Mouse (Mus musculus): ENCODE data around the gene Dhps.
"Not testable (repeated sequence)": the region's sequence is repeated elsewhere in the genome, so short reads cannot be mapped to it uniquely, and the experiment has no call there.

The Dhps gene

DNA sequence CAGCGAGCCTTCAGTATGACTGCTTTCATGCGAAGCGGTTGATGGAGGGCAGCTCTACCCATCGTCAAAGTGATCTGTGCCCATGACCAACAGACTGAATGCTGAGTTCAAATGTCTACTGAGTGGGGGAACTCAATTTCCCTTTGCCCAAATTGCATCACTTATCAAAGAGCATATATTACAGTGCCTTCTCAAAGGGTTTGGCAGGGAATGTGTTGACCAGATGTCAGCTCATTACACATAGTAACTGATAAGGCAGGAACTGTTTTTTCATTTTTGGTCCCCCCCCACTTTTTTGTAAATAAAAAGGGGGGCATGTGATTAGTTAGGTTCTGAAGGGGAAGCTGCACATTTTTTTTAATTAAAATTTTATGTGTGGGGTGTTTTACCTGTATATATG lies 9.0 kb upstream of the Dhps start:
- DNase-seq = no peak

DNA sequence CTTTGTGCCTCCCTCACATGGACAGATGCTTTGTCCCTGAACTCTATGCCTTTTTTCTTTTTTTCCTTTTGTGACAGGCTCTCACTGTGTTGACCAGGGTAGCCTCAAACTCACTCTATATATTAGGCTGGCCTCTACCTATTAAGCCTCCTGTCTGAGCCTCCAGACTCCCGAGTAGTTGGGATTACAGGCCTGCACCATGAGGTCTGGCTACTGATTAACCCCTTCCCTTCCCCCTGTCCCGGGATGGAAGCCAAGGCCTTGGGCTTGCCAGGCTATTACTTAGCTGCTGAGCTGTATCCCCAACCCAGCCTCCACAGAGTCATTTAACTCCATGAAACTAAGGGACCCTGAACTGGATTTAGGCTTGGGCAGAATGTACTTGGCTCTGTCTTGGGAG lies 6.3 kb upstream of the Dhps start:
- DNase-seq = no peak

DNA sequence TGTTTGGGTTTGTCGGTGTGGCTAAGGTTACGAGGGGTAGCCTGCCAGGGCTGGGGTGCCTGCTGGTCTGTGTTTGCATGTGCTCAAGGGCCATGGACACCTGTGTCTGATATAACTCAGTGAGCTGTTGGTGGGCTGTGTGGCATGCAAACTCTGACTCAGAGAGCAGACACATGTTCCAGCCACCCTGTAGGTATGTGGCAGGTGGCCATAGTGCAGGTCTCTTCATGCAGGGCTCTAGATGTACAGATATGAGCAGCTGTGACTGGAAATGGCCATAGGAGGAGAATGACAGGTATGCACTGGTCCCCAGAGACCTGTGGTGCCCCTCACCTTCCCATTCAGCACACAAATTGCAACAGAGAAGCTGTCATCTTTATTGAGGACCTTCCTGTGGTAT lies 4.4 kb upstream of the Dhps start:
- no peak for DNase-seq

DNA sequence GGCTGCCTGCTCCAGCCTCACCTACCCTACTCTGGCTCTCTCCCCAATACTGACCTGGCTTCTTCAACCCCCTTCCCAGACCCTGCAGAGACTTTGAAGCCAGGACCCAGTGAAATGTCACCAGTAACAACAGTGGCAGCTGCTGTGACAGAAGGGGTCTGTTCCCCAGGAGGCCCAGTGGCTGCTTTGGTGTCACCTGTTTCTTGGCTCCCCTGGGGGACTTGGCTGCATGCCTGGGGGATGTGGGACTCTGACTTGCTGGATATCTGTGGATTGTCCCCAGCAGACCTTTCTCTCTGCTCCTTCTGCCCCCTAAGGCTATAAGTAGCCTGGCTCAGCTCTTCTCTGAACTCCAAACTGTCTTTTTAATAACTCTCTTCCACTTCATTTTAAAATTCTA lies 3.6 kb upstream of the Dhps start, which contains the start of gene Gm5741:
Gm5741 (minus strand) TSS at position 1 of the 400 bp plus-strand sequence.
- no peak for DNase-seq

DNA sequence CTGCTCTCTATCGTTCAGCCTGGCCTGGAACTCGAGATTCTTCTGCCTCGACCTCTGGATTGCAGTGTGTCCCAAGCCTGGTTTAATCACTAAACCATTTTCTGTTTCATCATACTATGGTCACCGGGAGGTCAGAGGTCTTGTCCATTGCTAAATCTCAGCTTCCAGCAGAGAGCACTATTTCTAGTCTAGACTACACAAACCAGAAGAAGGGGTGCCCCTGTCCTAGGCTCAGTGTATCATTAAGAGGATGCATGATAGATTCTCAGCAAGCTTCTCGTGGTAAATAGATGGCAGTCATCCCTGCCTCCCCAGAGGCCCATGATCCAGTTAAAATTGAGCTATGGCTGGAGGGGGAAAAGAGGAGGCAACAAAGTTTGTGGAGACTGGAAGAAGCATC lies 516 bp upstream of the Dhps start:
- no peak for DNase-seq

DNA sequence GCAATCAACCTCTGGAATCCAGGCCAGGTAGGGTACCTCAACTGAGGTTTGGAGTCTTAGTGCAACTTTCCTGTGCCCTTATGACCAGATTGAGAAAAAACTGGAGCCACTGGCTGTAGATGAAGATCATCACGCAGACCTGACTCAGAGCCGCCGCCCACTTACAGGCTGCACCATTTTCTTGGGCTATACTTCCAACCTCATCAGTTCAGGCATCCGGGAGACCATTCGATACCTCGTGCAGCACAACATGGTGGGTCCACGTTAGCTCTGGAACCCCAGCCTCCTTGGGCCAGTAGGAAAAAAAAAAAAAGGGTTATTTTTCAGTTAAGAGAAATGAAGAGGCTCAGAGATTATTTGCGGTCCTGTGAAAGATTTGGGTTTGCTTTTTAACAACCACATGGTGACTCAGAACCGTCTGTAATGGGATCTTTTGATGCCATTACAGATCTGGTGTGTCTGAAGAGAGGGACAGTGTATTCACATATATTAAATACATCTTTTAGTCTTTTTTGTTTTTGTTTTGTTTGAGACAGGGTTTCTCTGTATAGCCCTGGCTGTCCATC lies 890 bp downstream of the Dhps start:
- no peak for DNase-seq

DNA sequence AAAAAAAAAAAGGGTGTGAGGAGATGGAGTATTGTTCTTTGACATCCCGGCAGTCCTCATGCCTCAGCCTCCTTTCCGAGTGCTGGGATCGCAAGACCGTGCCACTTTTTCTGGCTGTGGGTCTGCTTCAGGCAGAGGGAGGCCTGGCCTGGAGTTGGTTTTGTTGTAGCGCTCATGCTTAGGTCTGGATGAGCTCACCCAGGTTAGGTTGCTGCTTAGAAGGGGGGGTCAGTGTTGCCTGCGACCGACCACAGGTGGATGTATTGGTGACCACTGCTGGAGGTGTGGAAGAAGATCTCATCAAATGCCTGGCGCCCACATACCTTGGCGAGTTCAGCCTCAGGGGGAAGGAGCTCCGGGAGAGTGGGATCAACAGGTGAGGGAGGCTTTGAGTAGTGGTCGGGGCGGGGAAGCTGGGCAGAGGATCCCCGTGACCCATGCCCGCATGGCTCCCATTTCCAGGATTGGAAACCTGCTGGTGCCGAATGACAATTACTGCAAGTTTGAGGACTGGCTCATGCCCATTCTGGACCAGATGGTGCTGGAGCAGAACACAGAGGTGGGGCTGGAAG lies 1.6 kb downstream of the Dhps start:
- peak; percentile 49 for DNase-seq

DNA sequence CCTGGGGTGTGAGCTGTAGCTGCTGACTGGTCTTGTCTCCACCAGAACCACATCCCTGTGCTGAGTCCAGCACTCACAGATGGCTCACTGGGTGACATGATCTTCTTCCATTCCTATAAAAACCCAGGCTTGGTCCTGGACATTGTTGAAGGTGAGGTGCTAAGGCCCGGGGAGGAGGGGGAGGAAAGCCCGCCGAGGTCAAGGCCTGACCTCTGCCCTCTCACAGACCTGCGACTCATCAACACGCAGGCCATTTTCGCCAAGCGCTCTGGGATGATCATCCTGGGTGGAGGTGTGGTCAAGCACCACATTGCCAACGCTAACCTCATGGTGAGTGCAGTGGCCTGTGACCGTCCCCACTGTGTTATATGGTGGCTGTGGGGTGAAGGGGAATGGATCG lies 2.6 kb downstream of the Dhps start:
- peak; percentile 40 for DNase-seq

DNA sequence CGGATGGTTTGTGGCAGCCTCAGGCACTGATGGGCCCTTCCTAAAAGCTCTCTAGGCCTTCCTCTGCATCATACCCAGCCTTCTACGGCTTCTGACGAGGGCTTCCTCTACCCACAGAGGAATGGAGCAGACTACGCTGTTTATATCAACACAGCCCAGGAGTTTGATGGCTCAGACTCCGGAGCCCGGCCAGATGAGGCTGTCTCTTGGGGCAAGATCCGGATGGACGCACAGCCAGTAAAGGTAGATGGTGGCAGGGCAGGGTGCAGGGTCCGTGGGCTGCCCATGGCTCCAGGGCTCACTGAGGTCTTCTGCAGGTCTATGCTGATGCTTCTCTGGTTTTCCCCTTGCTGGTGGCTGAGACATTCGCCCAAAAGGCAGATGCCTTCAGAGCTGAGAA lies 3.1 kb downstream of the Dhps start:
- peak; percentile 23 for DNase-seq

DNA sequence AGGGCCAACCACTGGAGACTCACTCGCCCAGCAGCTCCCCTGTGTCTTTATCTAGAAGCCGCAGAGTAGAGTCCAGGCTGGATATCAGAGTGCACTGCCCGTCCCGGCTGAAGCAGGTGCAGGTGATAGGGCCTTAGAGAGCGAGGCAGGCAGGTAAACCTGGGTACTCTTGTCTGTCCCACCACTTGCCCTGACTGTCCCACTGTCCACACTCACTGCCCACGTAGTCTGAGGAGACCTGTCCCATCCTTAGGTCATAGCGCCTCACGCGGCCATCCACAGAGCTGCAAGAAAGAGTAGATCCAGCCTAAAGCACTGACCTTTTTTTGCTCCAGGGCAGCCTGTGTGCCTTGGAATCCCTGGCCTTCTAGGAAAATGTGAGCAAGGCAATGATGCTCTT lies 4.4 kb downstream of the Dhps start:
- DNase-seq = peak; percentile 58

DNA sequence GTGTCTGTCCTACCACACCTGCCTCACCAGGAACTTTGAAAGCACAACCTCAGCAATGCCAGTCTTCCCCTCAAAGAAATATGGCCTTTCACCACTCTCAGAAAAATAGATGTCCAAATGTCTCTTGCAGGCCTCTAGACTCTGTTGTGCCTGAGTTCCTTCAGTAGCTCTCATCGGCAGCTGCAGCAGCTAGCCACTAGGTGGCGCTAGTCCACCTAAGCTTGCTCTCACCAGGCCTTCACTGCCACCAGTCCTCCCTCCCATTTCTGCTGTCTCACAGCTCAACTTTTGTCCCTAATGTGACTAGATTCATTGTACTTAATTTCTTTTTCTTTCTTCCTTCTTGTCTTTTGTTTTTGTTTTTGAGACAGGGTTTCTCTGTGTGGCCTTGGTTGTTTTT lies 5.4 kb downstream of the Dhps start:
- peak; percentile 83 for DNase-seq

DNA sequence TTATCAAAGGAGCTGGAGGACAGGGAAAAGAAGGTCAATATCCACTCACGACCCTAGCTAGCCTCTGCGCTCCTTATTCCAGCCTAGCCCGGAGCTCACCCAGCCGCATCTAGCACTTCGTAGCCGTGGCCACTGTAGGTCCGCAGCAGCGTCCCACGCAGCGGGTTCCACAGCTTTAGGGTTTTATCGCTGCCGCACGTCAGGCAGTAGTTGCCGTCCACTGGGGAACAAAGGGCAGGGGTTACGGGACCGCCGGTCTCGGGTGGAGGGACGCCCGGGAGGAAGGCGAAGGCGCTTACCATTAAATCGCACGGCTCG lies 8.6 kb downstream of the Dhps start:
- no peak for DNase-seq

DNA sequence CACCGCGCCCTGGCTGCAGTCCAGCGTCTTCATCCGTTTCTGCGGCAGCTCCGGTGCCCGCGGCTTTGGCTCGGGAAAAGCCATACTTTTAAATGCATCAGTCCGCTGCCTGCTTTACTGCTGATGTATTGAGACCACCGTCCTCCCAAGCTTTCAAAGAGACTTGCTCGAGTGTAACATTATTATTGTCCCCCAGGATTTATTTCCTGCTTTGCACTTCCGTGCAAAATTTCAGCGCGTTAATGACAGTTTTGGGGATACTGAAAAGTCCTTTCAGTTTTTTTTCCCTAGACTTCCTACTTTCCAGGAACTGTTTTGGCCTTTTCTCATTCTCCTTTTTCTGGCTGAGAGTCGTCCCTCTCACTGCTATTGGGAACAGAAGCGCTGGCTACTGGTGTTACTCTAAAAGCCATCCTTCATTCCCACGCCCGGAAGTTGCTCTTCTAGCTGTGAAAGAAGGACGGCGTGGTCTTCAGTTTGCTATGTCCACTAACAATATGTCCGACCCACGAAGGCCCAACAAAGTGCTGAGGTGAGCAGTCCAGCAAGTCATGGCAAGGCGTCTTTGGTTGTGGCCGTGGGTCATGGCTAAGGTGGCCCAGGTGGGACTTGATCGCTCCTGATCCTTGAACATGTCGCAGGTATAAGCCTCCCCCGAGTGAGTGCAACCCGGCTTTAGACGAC lies 9.1 kb downstream of the Dhps start, which contains the start of gene Wdr83os:
Wdr83os (plus strand) TSS at position 209 of the 684 bp plus-strand sequence.
- peak; percentile 74 for DNase-seq

DNA sequence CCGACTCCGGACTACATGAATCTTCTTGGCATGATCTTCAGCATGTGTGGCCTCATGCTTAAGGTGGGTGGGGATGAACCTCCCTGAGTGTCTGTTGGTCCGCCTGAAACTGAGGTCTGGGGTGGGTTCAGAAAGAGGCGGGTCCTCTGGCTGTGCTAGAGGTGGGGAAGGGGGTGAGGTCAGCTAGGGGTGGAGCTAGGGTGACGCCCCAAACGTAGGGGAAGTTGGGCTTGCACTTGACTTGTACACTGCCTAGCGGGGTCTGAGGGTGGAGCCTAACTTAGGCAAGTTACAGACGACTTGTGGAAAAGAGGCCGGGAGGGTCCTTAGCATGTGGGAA lies 9.6 kb downstream of the Dhps start, which contains the start of gene Wdr83:
Wdr83 (minus strand) TSS at position 91 of the 340 bp plus-strand sequence.
- DNase-seq = no peak

DNA sequence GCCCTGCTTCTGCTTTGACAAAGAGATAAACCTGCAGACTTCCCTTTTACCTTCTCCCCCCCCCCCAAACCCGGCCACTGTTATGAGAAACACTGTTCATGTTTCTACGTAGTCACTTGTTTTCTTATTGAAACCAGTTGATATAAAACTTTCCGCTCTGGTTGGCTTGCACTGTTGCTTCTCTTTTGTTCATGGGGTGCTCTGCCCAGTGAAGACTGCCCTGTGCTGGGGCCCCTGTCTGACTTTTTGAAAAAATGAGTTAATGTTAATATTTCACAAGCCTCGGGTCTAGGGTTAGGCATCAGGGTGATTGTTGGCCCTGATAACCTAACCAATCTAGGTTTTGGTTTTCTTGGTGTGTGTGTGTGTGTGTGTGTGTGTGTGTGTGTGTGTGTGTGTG lies 10.6 kb downstream of the Dhps start:
- not testable (repeated sequence) for DNase-seq

DNA sequence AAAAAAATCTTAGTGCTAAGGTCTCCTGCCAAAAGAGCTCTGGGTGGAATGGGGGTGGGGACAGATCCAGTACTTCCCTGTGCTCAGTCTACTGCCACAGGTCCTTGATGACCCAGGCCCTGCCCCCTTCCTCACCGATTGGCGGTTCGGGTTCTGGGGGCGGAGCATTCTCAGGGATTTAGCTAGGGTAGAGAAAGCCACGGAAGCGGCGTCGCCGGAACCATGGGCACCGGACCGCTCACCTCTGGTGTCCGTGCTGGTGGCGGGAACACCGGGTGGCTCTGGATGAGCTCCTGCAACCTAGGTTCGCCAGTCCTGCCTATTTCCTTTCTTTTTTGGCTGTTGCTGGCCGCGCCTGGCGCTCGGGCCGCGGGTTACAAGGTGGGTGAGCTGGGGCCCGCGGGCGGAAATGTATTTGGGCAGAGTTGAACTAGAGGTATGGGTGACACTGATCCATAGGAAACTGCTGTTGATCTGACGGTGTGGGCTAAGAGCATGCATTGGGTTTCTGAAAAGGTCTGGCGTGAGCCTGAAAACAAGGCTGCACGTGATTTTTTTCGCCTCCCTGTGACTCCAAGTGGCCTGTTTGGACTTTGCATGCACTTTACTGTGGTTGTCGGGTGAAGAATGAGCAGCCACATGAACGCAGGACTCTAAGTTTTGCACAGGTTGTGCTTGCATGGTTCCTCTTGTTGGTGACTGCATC lies 11.7 kb downstream of the Dhps start, which contains the start of gene Man2b1:
Man2b1 (plus strand) TSS at position 163 of the 706 bp plus-strand sequence.
- DNase-seq = peak; percentile 88

DNA sequence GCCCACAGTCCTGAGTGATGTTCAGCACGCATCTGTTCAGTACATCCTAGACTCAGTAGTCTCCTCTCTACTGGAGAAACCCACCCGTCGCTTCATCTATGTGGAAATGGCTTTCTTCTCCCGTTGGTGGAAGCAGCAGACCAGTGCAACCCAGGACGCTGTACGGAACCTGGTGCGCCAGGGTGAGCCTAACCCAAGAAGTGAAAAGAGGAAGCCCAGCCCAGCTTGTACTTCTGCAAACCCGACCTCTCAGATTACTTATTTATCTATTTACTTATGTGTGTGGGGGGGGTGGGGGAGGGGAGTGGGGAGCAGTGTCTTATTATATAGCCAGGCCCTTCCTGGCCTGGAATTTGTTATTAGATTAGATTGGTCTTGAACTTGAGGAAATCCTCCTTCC lies 13.1 kb downstream of the Dhps start:
- no peak for DNase-seq

DNA sequence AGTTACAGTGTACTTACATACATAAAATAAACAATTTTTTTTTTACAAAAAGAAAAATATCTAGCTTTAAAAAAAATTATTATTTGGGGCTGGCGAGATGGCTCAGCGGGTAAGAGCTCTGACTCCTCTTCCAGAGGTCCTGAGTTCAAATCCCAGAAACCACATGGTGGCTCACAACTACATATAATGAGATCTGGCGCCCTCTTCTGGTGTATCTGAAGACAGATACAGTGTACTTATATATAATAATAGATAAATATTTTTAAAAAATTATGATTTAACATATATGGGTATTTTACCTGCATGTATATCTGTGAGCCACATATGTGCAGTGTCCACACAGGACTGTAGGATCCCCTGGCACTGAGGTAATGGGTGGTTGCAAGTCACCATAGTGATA lies 14.7 kb downstream of the Dhps start:
- DNase-seq = no peak

DNA sequence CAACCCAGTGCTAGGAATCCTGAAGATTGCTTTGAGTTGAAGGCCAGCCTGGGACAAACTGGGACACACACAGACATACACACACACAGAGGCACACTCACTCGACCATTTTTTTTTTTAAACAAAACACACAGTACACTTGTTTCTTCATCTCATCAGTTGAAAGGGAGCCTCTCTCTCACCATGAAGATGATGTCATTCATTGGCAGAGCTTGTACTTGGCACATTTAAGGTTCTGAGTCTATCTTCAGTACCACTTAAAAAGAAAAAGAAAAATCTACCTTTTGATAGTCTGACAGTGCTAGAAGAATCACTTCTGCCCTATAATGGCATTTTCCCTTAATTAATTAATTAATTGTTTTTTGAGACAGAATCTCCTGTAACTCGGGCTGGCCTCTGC lies 17.2 kb downstream of the Dhps start:
- no peak for DNase-seq

DNA sequence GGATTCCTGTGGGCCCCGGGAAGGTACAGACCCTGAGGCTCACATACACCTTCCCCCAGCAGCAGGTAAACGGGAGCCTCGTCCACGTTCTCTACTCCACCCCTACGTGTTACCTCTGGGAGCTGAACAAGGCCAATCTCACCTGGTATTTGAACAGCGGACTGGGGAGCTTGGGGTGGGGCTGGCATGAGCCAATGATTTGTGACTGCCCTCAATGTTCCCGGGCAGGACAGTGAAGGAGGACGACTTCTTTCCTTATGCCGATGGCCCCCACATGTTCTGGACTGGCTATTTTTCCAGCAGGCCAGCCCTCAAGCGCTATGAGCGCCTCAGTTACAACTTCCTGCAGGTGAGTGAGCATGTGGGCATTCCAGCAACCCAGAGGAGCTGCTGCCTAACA lies 19.3 kb downstream of the Dhps start:
- DNase-seq = no peak

DNA sequence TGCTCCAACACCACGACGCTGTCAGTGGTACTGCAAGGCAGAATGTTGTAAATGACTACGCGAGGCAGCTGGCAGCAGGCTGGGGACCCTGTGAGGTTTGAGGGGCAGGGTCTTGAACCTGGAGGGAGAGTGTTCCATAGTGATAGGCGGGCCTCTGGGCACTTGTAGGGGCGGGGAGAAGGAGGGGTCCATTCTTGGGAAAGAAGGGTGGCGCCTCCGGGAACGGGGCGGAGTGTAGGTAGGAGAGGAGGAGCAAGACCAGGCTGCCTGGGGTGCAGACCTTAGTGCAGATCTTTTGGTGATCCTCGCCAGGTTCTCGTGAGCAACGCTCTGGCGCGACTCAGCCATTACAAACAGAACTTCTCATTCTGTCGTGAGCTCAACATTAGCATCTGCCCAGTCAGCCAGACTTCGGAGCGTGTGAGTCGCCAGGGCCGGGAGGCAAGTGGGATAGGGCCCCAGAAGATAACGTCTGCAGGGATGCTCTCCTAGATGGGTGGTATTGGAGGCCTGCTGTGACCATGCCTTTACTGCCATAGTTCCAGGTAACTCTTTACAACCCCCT lies 20.1 kb downstream of the Dhps start:
- no peak for DNase-seq

DNA sequence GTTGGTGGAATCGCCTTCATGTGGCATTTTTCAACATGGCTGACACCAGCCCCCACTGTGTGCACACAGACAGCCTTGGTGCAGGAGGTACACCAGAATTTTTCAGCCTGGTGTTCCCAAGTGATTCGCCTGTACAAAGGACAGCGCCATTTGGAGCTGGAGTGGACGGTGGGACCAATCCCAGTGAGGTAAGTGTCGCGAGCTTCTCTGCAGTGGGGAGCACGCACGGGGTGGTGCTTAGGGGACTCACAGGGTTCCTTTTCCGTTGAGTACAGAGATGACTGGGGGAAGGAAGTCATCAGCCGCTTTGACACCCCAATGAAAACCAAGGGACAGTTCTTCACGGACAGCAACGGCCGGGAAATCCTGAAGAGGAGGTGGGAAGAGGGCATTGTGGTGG lies 23.5 kb downstream of the Dhps start:
- DNase-seq = no peak

DNA sequence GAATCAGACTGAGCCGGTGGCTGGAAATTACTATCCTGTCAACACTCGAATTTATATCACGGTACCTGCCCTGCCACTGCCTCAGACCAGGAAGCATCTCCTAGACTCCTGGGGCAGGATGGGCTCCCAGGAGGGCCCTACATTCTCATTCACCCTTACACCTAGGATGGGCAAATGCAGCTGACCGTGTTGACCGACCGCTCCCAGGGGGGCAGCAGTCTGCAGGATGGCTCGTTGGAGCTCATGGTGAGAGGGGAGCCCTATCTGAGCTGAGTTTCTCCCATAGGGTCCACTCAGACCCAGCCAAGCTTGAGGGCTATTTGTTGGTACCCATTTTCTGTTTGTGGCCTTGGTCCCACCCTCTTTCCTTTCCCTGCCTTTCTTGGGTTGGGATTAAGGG lies 24.0 kb downstream of the Dhps start:
- no peak for DNase-seq

DNA sequence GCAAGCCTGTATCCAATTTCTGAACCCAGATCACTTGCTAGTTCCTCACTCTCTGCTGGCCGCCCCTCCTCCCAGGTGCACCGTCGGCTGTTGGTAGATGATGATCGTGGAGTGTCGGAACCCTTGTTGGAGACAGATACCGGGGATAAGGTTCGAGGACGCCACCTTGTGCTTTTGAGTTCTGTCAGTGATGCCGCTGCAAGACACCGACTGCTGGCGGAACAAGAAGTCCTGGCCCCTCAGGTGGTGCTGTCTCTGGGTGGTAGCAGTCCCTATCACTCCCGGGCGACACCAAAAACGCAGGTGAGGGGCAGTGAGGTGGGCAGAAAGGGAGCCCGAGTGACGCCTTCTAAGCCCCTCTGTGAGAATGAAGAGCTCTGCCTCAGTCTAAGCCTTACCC lies 24.6 kb downstream of the Dhps start:
- DNase-seq = no peak

Measured in cerebellum, adult 9-10 months (tissue).